Mouse (Mus musculus) intestine, embryonic 14.5 days (tissue): ENCODE results near the gene Sytl1. TPM values are rescaled to one million over a fixed set of nuclear protein-coding genes. Genes with fewer than 3 reads are reported as not detected.

Source experiments
- ATAC-seq: fragments of 200-750 bp; cut with Nextera tagmentation; replicated peaks from 2 replicates; pipeline ENCODE4 v1.8.0; 2017; ENCODE audit warnings: low read depth, moderate number of reproducible peaks, moderate TSS enrichment, moderate library complexity; ENCODE audit not compliant: low FRiP score, low TSS enrichment
- DNase-seq: peaks from one replicate; pipeline ENCODE4 v3.0.0-alpha.2; 2018; ENCODE audit warnings: low spot score
- H3K27ac ChIP-seq: fragments of 300-500 bp; sonication (generic); 2 replicates; pipeline ENCODE4 v1.5.1; 2014; ENCODE audit warnings: low read depth, mild to moderate bottlenecking, control low read depth
- H3K27me3 ChIP-seq: fragments of 300-500 bp; sonication (generic); replicated peaks from 2 replicates; pipeline ENCODE4 v1.6.1; 2014; ENCODE audit warnings: low read length, control low read depth; ENCODE audit not compliant: control insufficient read depth, insufficient read depth
- H3K36me3 ChIP-seq: fragments of 300-500 bp; sonication (generic); 2 replicates; pipeline ENCODE4 v1.6.1; 2014; ENCODE audit warnings: low read length, control low read depth; ENCODE audit not compliant: control insufficient read depth, insufficient read depth
- H3K4me1 ChIP-seq: fragments of 300-500 bp; sonication (generic); replicated peaks from 2 replicates; pipeline ENCODE4 v1.6.1; 2014; ENCODE audit warnings: low read length, control low read depth, mixed read lengths; ENCODE audit not compliant: control insufficient read depth, insufficient read depth
- H3K4me2 ChIP-seq: fragments of 300-500 bp; sonication (generic); 2 replicates; pipeline ENCODE4 v1.6.1; 2014; ENCODE audit warnings: low read length
- H3K4me3 ChIP-seq: fragments of 300-500 bp; sonication (generic); 2 replicates; pipeline ENCODE4 v1.5.1; 2014; ENCODE audit warnings: low read depth, low read length, control low read depth, mixed read lengths
- H3K9ac ChIP-seq: fragments of 300-500 bp; sonication (generic); 2 replicates; pipeline ENCODE4 v1.6.1; 2014; ENCODE audit warnings: mild to moderate bottlenecking, low read length
- H3K9me3 ChIP-seq: fragments of 300-500 bp; sonication (generic); 2 replicates; pipeline ENCODE4 v1.6.1; 2016; ENCODE audit warnings: low read length, control low read depth; ENCODE audit not compliant: control insufficient read depth
- WGBS: fragments of 180-500 bp; shearing (Covaris S2); extraction: QIAGEN DNeasy Blood & Tissue Kit; methylation state at CpG from one replicate; pipeline ENCODE4 v1.1.7; 2014; 5-methylcytosine and 5-hydroxymethylcytosine counted together
- polyA plus RNA-seq: library from polyadenylated mRNA; unstranded; fragments of >200 nt; fragmentation: Nextera tagmentation; extraction: Ambion mirVana; gene quantifications from 2 replicates; pipeline ENCODE4 v1.2.1, GENCODE M21; 2014

The Sytl1 gene
- polyA plus RNA-seq, 1 experiment from 2014 or later = 2.2 TPM

- no peak for ATAC-seq
- no peak overlapping the region for H3K4me3 ChIP-seq
- H3K4me2 ChIP-seq = no peak overlapping the region
- WGBS = 90% methylated on average over 9 of the region's 9 CpGs
- peaks cover 55% of the 10 kb centered on the region for H3K36me3 ChIP-seq
- no peaks in the 10 kb centered on the region for H3K9me3 ChIP-seq
- DNase-seq = no peak
- H3K27ac ChIP-seq = no peak overlapping the region
- H3K4me1 ChIP-seq = peaks cover 3% of the 10 kb centered on the region; the same call in 1 of the 2 replicates
- H3K9ac ChIP-seq = no peak overlapping the region
- H3K27me3 ChIP-seq = no peaks in the 10 kb centered on the region
Measured at GRCm38 (mm10) chr4:133270929-133271328, 8.0 kb upstream of the Sytl1 start.

- ATAC-seq = no peak
- 87% methylated on average over 3 of the region's 3 CpGs for WGBS
Measured at GRCm38 (mm10) chr4:133269596-133269995, 6.7 kb upstream of the Sytl1 start.

GRCm38 (mm10) chr4:133268931-133269330 is 6.0 kb upstream of the Sytl1 start:
- no peak overlapping the region for H3K4me2 ChIP-seq
- H3K9me3 ChIP-seq = 0 out of 2 replicates have a peak, but pooled peaks cover 3% of the 10 kb centered on the region
- DNase-seq (no peak), ATAC-seq (no peak)
- H3K4me3 ChIP-seq = no peak overlapping the region
- no peak overlapping the region for H3K27ac ChIP-seq
- 94% methylated on average over 3 of the region's 3 CpGs for WGBS
- H3K27me3 ChIP-seq = no peaks in the 10 kb centered on the region
- H3K9ac ChIP-seq = no peak overlapping the region
- H3K36me3 ChIP-seq = peaks cover 65% of the 10 kb centered on the region
- no peaks in the 10 kb centered on the region for H3K4me1 ChIP-seq

More at GRCm38 (mm10) chr4:133269596-133269995, 6.7 kb upstream of the Sytl1 start:
- no peak overlapping the region for H3K9ac ChIP-seq
- H3K27me3 ChIP-seq = no peaks in the 10 kb centered on the region
- no peak overlapping the region for H3K4me2 ChIP-seq
- DNase-seq = no peak
- no peaks in the 10 kb centered on the region for H3K9me3 ChIP-seq
- H3K36me3 ChIP-seq = peaks cover 63% of the 10 kb centered on the region
- no peak overlapping the region for H3K27ac ChIP-seq
- H3K4me1 ChIP-seq = no peaks in the 10 kb centered on the region
- no peak overlapping the region for H3K4me3 ChIP-seq

GRCm38 (mm10) chr4:133266248-133266880 is 3.5 kb upstream of the Sytl1 start:
- no peaks in the 10 kb centered on the region for H3K27me3 ChIP-seq
- H3K36me3 ChIP-seq = peaks cover 65% of the 10 kb centered on the region
- DNase-seq = no peak
- H3K4me3 ChIP-seq = no peak overlapping the region
- 93% methylated on average over 12 of the region's 12 CpGs for WGBS
- ATAC-seq = no peak
- H3K4me2 ChIP-seq = no peak overlapping the region
- no peak overlapping the region for H3K9ac ChIP-seq
- H3K4me1 ChIP-seq = no peaks in the 10 kb centered on the region
- no peak overlapping the region for H3K27ac ChIP-seq
- 0 out of 2 replicates have a peak, but pooled peaks cover 3% of the 10 kb centered on the region for H3K9me3 ChIP-seq

GRCm38 (mm10) chr4:133265759-133266158 is 2.8 kb upstream of the Sytl1 start:
- H3K9ac ChIP-seq = no peak overlapping the region
- no peak for ATAC-seq
- 0 out of 2 replicates have a peak, but pooled peaks cover 3% of the 10 kb centered on the region for H3K9me3 ChIP-seq
- H3K4me2 ChIP-seq = no peak overlapping the region
- WGBS = 79% methylated on average over 4 of the region's 4 CpGs
- H3K4me1 ChIP-seq = no peaks in the 10 kb centered on the region
- no peak for DNase-seq
- H3K36me3 ChIP-seq = peaks cover 64% of the 10 kb centered on the region
- H3K27me3 ChIP-seq = no peaks in the 10 kb centered on the region
- H3K27ac ChIP-seq = no peak overlapping the region
- no peak overlapping the region for H3K4me3 ChIP-seq

GRCm38 (mm10) chr4:133265297-133265696 is 2.4 kb upstream of the Sytl1 start:
- peaks cover 59% of the 10 kb centered on the region for H3K36me3 ChIP-seq
- no peak for DNase-seq
- H3K27me3 ChIP-seq = no peaks in the 10 kb centered on the region
- H3K9ac ChIP-seq = no peak overlapping the region
- H3K27ac ChIP-seq = no peak overlapping the region
- no peak overlapping the region for H3K4me2 ChIP-seq
- H3K4me1 ChIP-seq = no peaks in the 10 kb centered on the region
- 97% methylated on average over 3 of the region's 3 CpGs for WGBS
- no peak overlapping the region for H3K4me3 ChIP-seq
- no peak for ATAC-seq
- 0 out of 2 replicates have a peak, but pooled peaks cover 3% of the 10 kb centered on the region for H3K9me3 ChIP-seq

GRCm38 (mm10) chr4:133264559-133264958 is 1.6 kb upstream of the Sytl1 start:
- H3K36me3 ChIP-seq = peaks cover 54% of the 10 kb centered on the region
- H3K4me1 ChIP-seq = no peaks in the 10 kb centered on the region
- ATAC-seq = no peak

GRCm38 (mm10) chr4:133263756-133264155 is 843 bp upstream of the Sytl1 start:
- Histone ChIP-seq H3K4me3 (no peak overlapping the region), H3K36me3 (peaks cover 46% of the 10 kb centered on the region), H3K27me3 (no peaks in the 10 kb centered on the region), H3K4me2 (no peak overlapping the region), H3K27ac (no peak overlapping the region), H3K9me3 (0 out of 2 replicates have a peak, but pooled peaks cover 3% of the 10 kb centered on the region), H3K4me1 (no peaks in the 10 kb centered on the region), H3K9ac (no peak overlapping the region)
- ATAC-seq (no peak), DNase-seq (no peak)
- WGBS = 89% methylated on average over 5 of the region's 5 CpGs

More at GRCm38 (mm10) chr4:133264559-133264958, 1.6 kb upstream of the Sytl1 start:
- Histone ChIP-seq H3K9ac (no peak overlapping the region), H3K27me3 (no peaks in the 10 kb centered on the region), H3K27ac (no peak overlapping the region), H3K9me3 (0 out of 2 replicates have a peak, but pooled peaks cover 3% of the 10 kb centered on the region), H3K4me3 (no peak overlapping the region), H3K4me2 (no peak overlapping the region)
- 90% methylated on average over 2 of the region's 2 CpGs for WGBS
- no peak for DNase-seq

GRCm38 (mm10) chr4:133262375-133262765 is 543 bp downstream of the Sytl1 start:
- peaks cover 32% of the 10 kb centered on the region for H3K36me3 ChIP-seq
- no peak overlapping the region for H3K4me3 ChIP-seq
- no peaks in the 10 kb centered on the region for H3K4me1 ChIP-seq
- no peak overlapping the region for H3K27ac ChIP-seq
- 76% methylated on average over 7 of the region's 7 CpGs for WGBS
- ATAC-seq (no peak), DNase-seq (no peak)
- 0 out of 2 replicates have a peak, but pooled peaks cover 3% of the 10 kb centered on the region for H3K9me3 ChIP-seq
- H3K27me3 ChIP-seq = 0 out of 2 replicates have a peak, but pooled peaks cover 3% of the 10 kb centered on the region
- H3K9ac ChIP-seq = no peak overlapping the region
- H3K4me2 ChIP-seq = no peak overlapping the region
